Mouse (Mus musculus) myocyte (in vitro differentiated cells): ENCODE measurements around the gene Gm8332.
A peak's percentile ranks its signal among the peaks of the same experiment; 100 is the strongest.
"Not testable (repeated sequence)": the region's sequence is repeated elsewhere in the genome, so short reads cannot be mapped to it uniquely, and the experiment has no call there.

ENCODE experiments used
- CEBPB ChIP-seq: IDR thresholded peaks from 2 replicates; pipeline ENCODE4 v1.6.1; 2011; ENCODE audit warnings: mild to moderate bottlenecking, moderate library complexity; ENCODE audit not compliant: poor library complexity, insufficient read depth, severe bottlenecking
- E2F4 ChIP-seq: IDR thresholded peaks from one replicate; pipeline ENCODE4 v1.6.1; 2011; ENCODE audit warnings: mild to moderate bottlenecking, control low read depth, moderate library complexity; ENCODE audit not compliant: insufficient read depth
- MAX ChIP-seq: IDR thresholded peaks from one replicate; pipeline ENCODE4 v1.6.1; 2011; ENCODE audit warnings: low read depth, mild to moderate bottlenecking, control low read depth
- MYOD1 ChIP-seq, 3 experiments: IDR thresholded peaks; one replicate each; pipeline ENCODE4 v1.6.1; 2011; ENCODE audit warnings: control low read depth in 2 of 3, low read depth in 2 of 3, mild to moderate bottlenecking in 2 of 3, moderate library complexity in 1 of 3; ENCODE audit not compliant: insufficient read length in 2 of 3, control insufficient read depth in 1 of 3
- MYOG ChIP-seq, 3 experiments: IDR thresholded peaks; one replicate each; pipeline ENCODE4 v1.6.1; 2011; ENCODE audit warnings: control low read depth in 2 of 3, low read depth in 2 of 3, mild to moderate bottlenecking in 2 of 3; ENCODE audit not compliant: insufficient read length in 2 of 3, control insufficient read depth in 1 of 3, insufficient read depth in 1 of 3
- POLR2A ChIP-seq: IDR thresholded peaks from one replicate; pipeline ENCODE4 v1.6.1; 2011; ENCODE audit warnings: low read depth, mild to moderate bottlenecking, control low read depth, moderate library complexity; ENCODE audit not compliant: insufficient read length
- POLR2AphosphoS2 ChIP-seq: IDR thresholded peaks from one replicate; pipeline ENCODE4 v1.6.1; 2011; ENCODE audit warnings: low read depth, control low read depth; ENCODE audit not compliant: insufficient read length
- REST ChIP-seq: IDR thresholded peaks from one replicate; pipeline ENCODE4 v1.6.1; 2011; ENCODE audit warnings: mild to moderate bottlenecking, control low read depth, moderate library complexity; ENCODE audit not compliant: insufficient read depth, insufficient read length
- TCF12 ChIP-seq: IDR thresholded peaks from one replicate; pipeline ENCODE4 v1.6.1; 2011; ENCODE audit warnings: mild to moderate bottlenecking, control low read depth; ENCODE audit not compliant: poor library complexity, insufficient read depth, severe bottlenecking
- TCF3 ChIP-seq: IDR thresholded peaks from one replicate; pipeline ENCODE4 v1.6.1; 2011; ENCODE audit warnings: low read depth, control low read depth; ENCODE audit not compliant: insufficient read length
- USF1 ChIP-seq: IDR thresholded peaks from one replicate; pipeline ENCODE4 v1.6.1; 2011; ENCODE audit warnings: low read depth, mild to moderate bottlenecking, control low read depth, moderate library complexity

GRCm38 (mm10) chr12:88255917-88256316 is 6.0 kb upstream of the Gm8332 start:
- not testable (repeated sequence) for TF ChIP-seq REST; MAX; POLR2AphosphoS2; POLR2A; MYOD1 (IDR thresholded peaks at IDR 0.05; ENCODE audit: control insufficient read depth in 1 of 3, insufficient read length in 2 of 3, low read depth in 2 of 3); CEBPB; TCF12; E2F4; TCF3; MYOG (IDR thresholded peaks at IDR 0.05; ENCODE audit: control insufficient read depth in 1 of 3, insufficient read depth in 1 of 3, insufficient read length in 2 of 3, low read depth in 2 of 3)
- TF ChIP-seq USF1: peak; percentile 57
